Mouse (Mus musculus) left cerebral cortex, postnatal 25 days (tissue): Measurements from ENCODE around the gene Mc1r. TPM values are rescaled to one million over a fixed set of nuclear protein-coding genes. Genes with fewer than 3 reads are reported as not detected.
"Not testable (repeated sequence)": the region's sequence is repeated elsewhere in the genome, so short reads cannot be mapped to it uniquely, and the experiment has no call there.

Experiments
- DNase-seq, 2 experiments: peaks; one replicate each; pipeline ENCODE4 v3.0.0; 2022; ENCODE audit warnings: low spot score in 2 of 2, mixed read lengths in 1 of 2
- intact Hi-C: fragments of 180-260 bp; cut with DNase I; formaldehyde crosslinking; loops from one replicate; pipeline ENCODE4 v1.15.1; 2025
- total RNA-seq, 2 experiments: library from RNA; stranded (reverse); gene quantifications; 2 replicates each; pipeline ENCODE4 v1.2.3; 2021

The Mc1r gene
- total RNA-seq, 2 experiments from 2014 or later = 0.09 TPM; not detected in 1

DNA sequence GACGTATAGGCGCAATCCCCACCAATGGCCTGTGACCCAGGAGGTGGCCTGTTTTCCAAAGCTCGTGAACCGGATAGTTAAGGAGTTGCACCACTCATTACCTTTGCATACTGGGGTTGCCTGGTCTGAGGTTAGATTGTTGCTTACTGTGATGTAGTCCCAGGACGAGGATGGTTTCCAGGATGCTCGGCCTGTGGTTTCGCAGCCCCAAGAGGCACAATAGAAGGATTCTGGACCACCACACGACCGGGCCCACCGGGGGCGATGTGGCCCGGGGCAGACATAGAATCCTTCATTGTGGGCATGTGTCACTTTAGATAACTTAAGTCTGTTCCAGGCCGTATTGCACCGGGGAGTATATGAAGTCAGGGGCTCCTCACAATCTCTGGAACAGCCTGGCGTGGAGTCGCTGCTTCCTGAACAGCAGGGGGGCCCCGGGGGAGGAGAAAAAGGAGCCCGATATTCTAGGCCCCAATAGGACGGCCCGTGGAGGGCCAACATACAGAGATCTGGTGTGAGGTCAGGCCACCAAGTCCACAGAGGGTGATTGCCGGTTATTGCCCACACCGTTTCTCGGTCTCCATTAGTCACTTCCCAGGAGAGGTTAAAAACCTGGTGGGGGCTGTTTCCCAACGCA lies 20.9 kb downstream of the Mc1r start:
- DNase-seq = no peak
- intact Hi-C loops = no loop called here

DNA sequence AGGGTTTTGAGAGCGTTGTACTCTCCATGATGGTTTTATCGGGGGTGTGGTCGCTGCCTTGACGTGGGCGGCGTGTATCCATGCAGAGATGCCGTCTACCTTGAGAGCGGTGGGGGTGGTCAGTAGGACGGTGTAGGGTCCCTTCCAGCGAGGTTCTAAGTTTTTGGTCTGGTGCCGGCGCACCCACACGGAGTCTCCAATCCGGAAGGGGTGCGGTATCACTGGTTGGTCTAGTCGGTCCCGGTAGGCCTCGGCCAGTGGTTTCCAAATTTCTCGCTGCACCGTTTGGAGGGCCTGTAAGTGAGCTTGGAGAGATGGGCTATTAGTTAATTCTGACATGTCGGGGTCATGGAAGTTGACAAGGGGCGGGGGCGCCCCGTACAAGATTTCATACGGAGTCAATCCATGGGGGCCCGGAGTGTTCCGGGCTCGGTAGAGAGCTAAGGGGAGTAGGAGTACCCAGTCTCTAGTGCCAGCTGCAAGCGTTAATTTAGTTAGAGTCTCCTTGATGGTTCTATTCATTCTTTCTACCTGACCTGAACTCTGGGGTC lies 21.5 kb downstream of the Mc1r start:
- DNase-seq = no peak
- intact Hi-C loops = no loop called here

DNA sequence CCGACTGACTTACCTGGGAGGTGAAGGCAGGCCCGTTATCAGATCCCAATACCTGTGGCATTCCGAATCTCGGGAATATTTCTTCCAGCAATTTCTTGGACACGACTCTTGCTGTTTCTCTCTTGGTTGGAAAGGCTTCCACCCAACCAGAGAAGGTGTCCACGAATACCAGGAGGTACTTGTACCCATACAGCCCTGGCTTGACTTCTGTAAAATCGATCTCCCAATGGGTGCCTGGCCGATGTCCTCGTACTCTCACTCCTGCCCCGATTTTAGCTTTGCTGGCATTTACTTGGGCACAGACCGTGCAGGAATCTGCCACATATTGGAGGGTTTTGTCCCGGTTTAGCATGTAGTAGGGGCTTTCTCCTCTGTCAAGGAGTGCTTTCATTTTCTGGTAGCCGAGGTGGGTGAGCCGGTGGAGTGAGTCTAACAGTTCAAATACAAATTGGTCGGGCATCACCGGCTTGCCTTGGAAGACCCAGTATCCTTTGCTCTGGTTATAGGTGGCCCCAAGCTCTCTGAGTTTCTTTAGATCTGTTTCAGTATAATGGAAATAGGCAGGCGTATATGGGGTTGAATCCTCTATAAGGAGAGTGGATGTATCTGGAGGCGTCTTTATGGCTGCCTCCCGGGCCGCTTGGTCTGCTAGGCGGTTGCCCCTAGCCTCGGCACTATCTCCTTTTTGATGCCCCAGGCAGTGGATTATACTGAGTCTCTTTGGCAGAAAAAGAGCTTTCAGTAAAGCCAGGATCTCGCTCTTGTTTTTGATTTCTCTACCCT lies 22.2 kb downstream of the Mc1r start:
- intact Hi-C loops = no loop called here
- no peak for DNase-seq

- DNase-seq, intact Hi-C loops: not testable (repeated sequence)
Observed at GRCm38 (mm10) chr8:123429722-123430013, 22.8 kb downstream of the Mc1r start.

GRCm38 (mm10) chr8:123430936-123431335 lies 24.0 kb downstream of the Mc1r start:
- intact Hi-C loops, DNase-seq: not testable (repeated sequence)

GRCm38 (mm10) chr8:123431616-123432365 lies 24.9 kb downstream of the Mc1r start:
- no peak for DNase-seq
- intact Hi-C loops = no loop called here

GRCm38 (mm10) chr8:123432381-123432780 lies 25.5 kb downstream of the Mc1r start:
- DNase-seq = no peak
- intact Hi-C loops = no loop called here

DNA sequence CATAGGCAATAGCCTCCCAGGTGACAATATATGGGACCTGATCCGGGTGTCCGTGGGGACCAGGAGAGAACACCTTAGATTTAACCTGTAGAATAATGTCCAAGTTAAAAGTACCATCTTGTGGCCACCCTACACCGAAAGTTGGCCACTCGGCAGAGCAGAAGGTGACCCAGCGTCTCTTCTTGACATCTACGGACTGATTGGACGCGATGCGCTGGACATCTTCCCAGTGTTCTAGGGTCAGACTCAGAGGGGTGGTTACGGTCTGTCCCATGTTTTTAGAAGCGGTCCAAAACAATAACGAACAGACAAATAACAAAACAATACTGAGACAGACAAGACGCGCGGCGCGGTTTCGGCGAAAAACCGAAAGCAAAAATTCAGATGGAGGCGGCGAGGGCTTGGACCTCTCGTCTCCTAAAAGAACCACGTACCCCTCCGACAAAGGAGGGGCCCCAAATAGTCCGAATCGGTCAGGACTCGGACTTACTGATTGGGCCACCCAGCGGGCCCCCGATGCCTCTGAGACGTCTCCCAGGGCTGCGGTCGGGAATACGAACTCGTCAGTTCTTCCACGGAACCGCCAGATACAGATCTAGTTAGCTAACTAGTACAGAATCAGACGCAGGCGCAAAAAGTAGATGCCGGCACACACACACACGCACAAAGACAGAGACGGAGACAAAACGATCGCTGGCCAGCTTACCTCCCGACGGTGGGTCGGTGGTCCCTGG lies 26.5 kb downstream of the Mc1r start:
- DNase-seq, intact Hi-C loops: not testable (repeated sequence)

- intact Hi-C loops = loop anchor here (2.0 kb wide), 1 partner anchor 37 kb away; no protein-coding TSS in a partner anchor
- DNase-seq = no peak
Observed at GRCm38 (mm10) chr8:123441788-123442187, 34.9 kb downstream of the Mc1r start.

- intact Hi-C loops = loop anchor here (2.0 kb wide), 1 partner anchor 36 kb away; no protein-coding TSS in a partner anchor
- no peak for DNase-seq
Observed at GRCm38 (mm10) chr8:123442351-123442750, 35.4 kb downstream of the Mc1r start.

GRCm38 (mm10) chr8:123442871-123443575 lies 36.1 kb downstream of the Mc1r start:
- DNase-seq = peak; percentile 94 to 95
- intact Hi-C loops = loop anchor here (2.0 kb wide), 1 partner anchor 36 kb away; no protein-coding TSS in a partner anchor

DNA sequence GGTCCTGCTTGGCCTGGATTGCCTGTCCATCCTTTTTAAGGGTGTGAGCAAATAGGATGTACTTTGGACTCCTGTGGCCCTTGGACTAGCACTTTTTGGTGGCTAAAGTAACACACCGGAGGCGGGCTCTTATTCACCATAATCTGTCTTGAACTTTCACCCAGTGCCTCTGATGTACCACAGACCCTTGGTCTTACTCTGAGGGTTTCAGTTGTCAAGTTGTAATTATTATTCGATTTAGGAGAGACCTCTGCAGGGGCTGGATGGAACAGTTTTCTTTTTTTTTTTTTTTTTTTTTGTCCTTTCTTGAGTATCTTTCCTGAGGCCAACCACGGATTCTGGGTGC lies 36.6 kb downstream of the Mc1r start:
- no peak for DNase-seq
- intact Hi-C loops = loop anchor here (2.0 kb wide), 1 partner anchor 35 kb away; no protein-coding TSS in a partner anchor

DNA sequence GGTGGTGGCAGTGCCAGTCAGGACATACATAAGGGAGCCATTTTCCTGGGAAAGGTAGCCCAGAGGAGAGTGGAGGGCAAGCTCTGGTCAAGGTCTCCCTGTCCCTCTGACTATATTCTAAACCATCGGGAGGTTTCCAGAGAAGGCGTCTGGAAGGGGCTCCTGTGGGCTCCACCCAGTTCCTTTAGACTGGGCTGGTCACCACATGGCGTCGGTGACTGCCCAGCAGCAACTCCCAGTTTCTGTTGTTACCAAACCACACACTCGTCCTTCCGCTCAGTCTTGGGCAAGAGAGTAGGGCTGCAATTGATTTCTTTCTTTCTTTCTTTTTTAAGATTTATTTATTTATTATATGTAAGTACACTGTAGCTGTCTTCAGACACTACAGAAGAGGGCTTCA lies 37.2 kb downstream of the Mc1r start:
- no peak for DNase-seq
- intact Hi-C loops = no loop called here

DNA sequence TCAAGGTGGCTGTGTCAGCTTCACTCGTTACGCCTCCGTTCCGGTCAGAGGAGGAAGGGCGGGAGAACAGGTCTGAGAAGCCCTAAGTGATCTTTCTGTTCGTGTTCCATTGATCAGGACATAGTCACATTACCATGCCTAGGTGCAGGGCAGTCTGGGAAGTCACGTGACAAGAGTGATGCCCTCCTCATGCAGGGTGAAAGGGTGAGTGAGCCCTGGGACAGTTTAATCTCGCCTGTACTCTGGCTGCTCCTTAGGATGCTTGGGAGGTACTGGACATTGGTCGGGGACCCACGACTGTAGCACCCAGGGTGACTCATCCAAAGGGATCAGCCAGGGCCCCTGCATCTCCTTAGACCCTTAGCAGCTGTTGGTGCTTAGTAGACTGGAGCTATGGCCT lies 39.1 kb downstream of the Mc1r start:
- intact Hi-C loops = no loop called here
- no peak for DNase-seq

DNA sequence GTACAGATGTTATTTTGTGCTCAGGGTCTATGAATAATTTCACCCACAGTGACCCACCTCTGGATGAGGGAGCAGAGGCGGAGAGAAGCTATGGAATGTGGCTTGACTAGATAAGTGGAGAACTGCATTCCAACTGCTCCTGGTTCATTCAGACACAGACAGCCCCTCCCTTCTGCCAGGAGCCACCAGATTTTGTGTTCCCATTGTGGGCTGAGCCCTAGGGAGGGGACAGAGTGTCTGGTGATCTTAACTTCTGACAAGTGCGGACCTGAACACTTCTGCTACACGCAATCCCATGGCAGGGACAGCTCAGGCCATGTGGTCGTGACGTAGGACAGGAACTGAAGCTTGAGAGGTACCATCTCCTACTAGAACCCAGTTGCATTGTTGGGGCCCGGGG lies 39.9 kb downstream of the Mc1r start:
- DNase-seq = no peak
- intact Hi-C loops = no loop called here

DNA sequence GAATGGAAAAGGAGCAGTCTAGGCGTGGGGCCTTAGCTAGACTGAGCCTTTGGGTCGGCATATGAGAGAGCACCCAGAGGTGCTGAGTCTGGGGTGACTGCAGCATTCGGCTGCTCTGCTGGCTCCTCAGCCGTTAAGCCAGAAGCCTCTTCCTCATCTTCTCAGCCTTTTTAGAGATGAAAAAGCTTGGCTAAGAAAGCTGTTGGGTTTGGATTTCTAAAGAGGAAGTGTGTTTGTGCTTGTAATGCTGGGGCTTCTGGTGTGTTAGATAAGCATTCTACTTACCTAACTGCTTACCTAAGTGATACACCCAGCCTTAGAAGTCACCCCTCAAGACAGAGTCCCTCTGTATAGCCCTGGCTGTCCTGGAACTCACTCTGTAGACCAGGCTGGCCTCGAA lies 43.9 kb downstream of the Mc1r start:
- intact Hi-C loops = no loop called here
- DNase-seq = no peak

GRCm38 (mm10) chr8:123451747-123452146 lies 44.8 kb downstream of the Mc1r start:
- intact Hi-C loops, DNase-seq: not testable (repeated sequence)

- no peak for DNase-seq
- intact Hi-C loops = no loop called here
Observed at GRCm38 (mm10) chr8:123452149-123452548, 45.2 kb downstream of the Mc1r start.

DNA sequence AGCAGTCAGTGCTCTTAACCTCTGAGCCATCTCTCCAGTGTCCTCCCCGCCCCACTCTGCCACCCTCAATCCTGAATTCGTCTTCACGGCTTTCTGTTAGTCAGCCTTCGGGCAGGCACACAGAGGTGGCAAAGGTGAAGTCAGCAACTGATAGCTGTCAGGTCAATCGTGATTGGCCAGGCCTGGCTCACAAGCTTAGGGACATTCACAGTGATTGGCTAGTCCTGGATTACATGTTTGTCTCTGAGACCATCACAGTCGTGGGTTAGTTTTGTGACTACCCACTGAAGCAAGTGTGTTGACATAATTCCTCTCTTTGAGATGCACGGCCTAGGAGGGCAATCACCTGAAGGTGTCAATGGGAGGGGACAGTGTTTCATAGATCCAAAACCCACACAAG lies 46.4 kb downstream of the Mc1r start:
- intact Hi-C loops = no loop called here
- DNase-seq = no peak
